In the genomic region with DNA sequence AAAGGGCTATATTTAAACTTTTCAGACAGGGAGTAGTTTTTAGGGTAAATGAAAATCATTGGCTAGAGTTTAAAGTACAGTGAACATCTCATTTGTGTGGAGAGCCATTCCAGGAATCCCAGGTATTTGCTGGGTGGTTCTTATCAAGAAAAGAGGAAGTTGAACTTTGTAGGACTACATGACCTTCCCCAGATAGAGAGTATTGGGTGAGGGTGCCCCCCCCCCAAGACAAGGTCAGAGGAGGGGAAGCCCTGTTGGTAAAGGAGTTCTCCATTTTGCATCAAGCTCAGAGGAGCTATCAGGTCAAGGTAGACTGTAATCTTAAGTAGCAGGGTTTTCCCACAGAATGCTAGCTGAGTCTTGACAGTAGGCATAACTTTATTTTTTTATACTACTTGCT, we compare ENCODE assay signal across 1 mouse cellular context.
TF ChIP-seq lines count a peak whose summit lies in the region.

No protein-coding gene starts in this region.

TF ChIP-seq in CH12.LX, 34 proteins besides CTCF, POLR2A, EP300 and RAD21 (continued from another document):
- no peak for TF ChIP-seq POLR2AphosphoS2 (IDR thresholded peaks at IDR 0.05; ENCODE audit: low read depth, low read length)
